Mouse (Mus musculus) kidney, adult 2 months (tissue): ENCODE data around the gene Dhrs4.

Experiments
- CTCF ChIP-seq: fragments of 200-500 bp; conservative IDR thresholded peaks from 2 replicates; pipeline ENCODE4 v1.5.1; 2011; ENCODE audit warnings: low read depth, mild to moderate bottlenecking, control low read depth, low read length, moderate library complexity, mixed read lengths; ENCODE audit not compliant: insufficient read depth, insufficient read length
- POLR2A ChIP-seq: fragments of 200-500 bp; IDR thresholded peaks from one replicate; pipeline ENCODE4 v1.6.1; 2011; ENCODE audit warnings: low read depth, low read length, control low read depth

DNA sequence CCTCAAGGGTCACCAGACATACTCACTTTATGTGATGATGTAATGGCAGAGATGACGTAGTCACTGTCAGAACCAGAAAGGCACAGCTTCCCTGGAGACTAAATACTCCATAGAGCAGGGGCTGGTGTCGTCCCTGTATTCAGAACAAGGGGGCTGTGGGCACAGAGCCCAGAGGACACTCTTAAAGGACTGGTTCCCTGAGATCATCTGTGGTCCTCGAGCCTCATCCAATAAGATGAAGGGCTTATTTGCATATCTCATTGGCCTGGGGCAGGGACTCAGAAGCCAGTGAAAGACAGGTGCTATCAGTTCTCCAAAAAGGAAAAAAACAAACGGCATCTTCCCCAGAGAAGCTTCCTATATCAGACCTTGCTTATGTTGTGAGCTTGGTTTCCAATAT, 45.5 kb downstream of the Dhrs4 start:
- TF ChIP-seq POLR2A, result no peak
- TF ChIP-seq CTCF, result no peak
